Mouse (Mus musculus) lung, embryonic 16.5 days (tissue): ENCODE measurements around the gene Prkar1a. TPM values are rescaled to one million over a fixed set of nuclear protein-coding genes. Genes with fewer than 3 reads are reported as not detected.

Experiments used
- ATAC-seq: fragments of 200-750 bp; cut with Nextera tagmentation; 2 replicates; pipeline ENCODE4 v1.8.0; 2017; ENCODE audit warnings: low read depth, mild to moderate bottlenecking, moderate library complexity
- H3K27ac ChIP-seq: fragments of 300-500 bp; sonication (generic); 2 replicates; pipeline ENCODE4 v1.5.1; 2014; ENCODE audit warnings: mild to moderate bottlenecking, control low read depth, low read length
- H3K27me3 ChIP-seq: fragments of 300-500 bp; sonication (generic); 2 replicates; pipeline ENCODE4 v1.6.1; 2014; ENCODE audit warnings: low read depth, low read length, mixed read lengths; ENCODE audit not compliant: control insufficient read depth, insufficient read depth
- H3K36me3 ChIP-seq: fragments of 300-500 bp; sonication (generic); 2 replicates; pipeline ENCODE4 v1.6.1; 2014; ENCODE audit warnings: low read length; ENCODE audit not compliant: control insufficient read depth, insufficient read depth
- H3K4me1 ChIP-seq: fragments of 300-500 bp; sonication (generic); replicated peaks from 2 replicates; pipeline ENCODE4 v1.6.1; 2014; ENCODE audit warnings: low read length, mixed read lengths; ENCODE audit not compliant: control insufficient read depth, insufficient read depth
- H3K4me2 ChIP-seq: fragments of 300-500 bp; sonication (generic); 2 replicates; pipeline ENCODE4 v1.6.1; 2014; ENCODE audit warnings: low read depth, low read length, control low read depth
- H3K4me3 ChIP-seq: fragments of 300-500 bp; sonication (generic); 2 replicates; pipeline ENCODE4 v1.5.1; 2014; ENCODE audit warnings: mild to moderate bottlenecking, low read length, control low read depth
- H3K9ac ChIP-seq: fragments of 300-500 bp; sonication (generic); 2 replicates; pipeline ENCODE4 v1.6.1; 2014; ENCODE audit warnings: low read length, control low read depth
- H3K9me3 ChIP-seq: fragments of 300-500 bp; sonication (generic); 2 replicates; pipeline ENCODE4 v1.6.1; 2016; ENCODE audit warnings: low read length; ENCODE audit not compliant: control insufficient read depth
- WGBS: fragments of 180-500 bp; shearing (Covaris S2); extraction: QIAGEN DNeasy Blood & Tissue Kit; methylation state at CpG from one replicate; pipeline ENCODE4 v1.1.7; 2014; 5-methylcytosine and 5-hydroxymethylcytosine counted together
- polyA plus RNA-seq: library from polyadenylated mRNA; unstranded; fragments of >200 nt; fragmentation: Nextera tagmentation; extraction: Ambion mirVana; gene quantifications from 2 replicates; pipeline ENCODE4 v1.2.1, GENCODE M21; 2015

The Prkar1a gene
- polyA plus RNA-seq, 1 experiment from 2014 or later, result 407 TPM

GRCm38 (mm10) chr11:109705336-109706054, 56.3 kb downstream of the Prkar1a start:
- 61% methylated on average over 9 of the region's 9 CpGs for WGBS
- Histone ChIP-seq H3K4me3 (no peak overlapping the region), H3K4me1 (peaks cover 12% of the 10 kb centered on the region; the same call in 1 of the 2 replicates), H3K27me3 (no peaks in the 10 kb centered on the region), H3K9ac (no peak overlapping the region), H3K9me3 (no peaks in the 10 kb centered on the region), H3K27ac (peak overlapping the region; percentile 12; the same call in 1 of the 2 replicates), H3K4me2 (peak overlapping the region; percentile 9; the same call in 1 of the 2 replicates), H3K36me3 (no peaks in the 10 kb centered on the region)
- ATAC-seq, result 0 out of 2 replicates have a peak, but pooled peaks have one; percentile 48

GRCm38 (mm10) chr11:109706055-109706412, 56.8 kb downstream of the Prkar1a start:
- no peaks in the 10 kb centered on the region for H3K9me3 ChIP-seq
- H3K4me1 ChIP-seq, result peaks cover 12% of the 10 kb centered on the region; the same call in 1 of the 2 replicates
- no peak overlapping the region for H3K27ac ChIP-seq
- H3K4me2 ChIP-seq, result peak overlapping the region; percentile 9; the same call in 1 of the 2 replicates
- no peak overlapping the region for H3K9ac ChIP-seq
- peak; percentile 91 for ATAC-seq
- no peaks in the 10 kb centered on the region for H3K27me3 ChIP-seq
- H3K36me3 ChIP-seq, result no peaks in the 10 kb centered on the region
- no peak overlapping the region for H3K4me3 ChIP-seq
- 23% methylated on average over 9 of the region's 9 CpGs for WGBS

- peaks cover 12% of the 10 kb centered on the region; the same call in 1 of the 2 replicates for H3K4me1 ChIP-seq
- H3K4me2 ChIP-seq, result no peak overlapping the region
- no peaks in the 10 kb centered on the region for H3K27me3 ChIP-seq
- no peak overlapping the region for H3K4me3 ChIP-seq
- 71% methylated on average over 4 of the region's 4 CpGs for WGBS
- no peaks in the 10 kb centered on the region for H3K36me3 ChIP-seq
- no peaks in the 10 kb centered on the region for H3K9me3 ChIP-seq
- ATAC-seq, result no peak
- H3K27ac ChIP-seq, result no peak overlapping the region
- no peak overlapping the region for H3K9ac ChIP-seq
These were observed 57.4 kb downstream of the Prkar1a start for GRCm38 (mm10) chr11:109706586-109706985.

- no peaks in the 10 kb centered on the region for H3K9me3 ChIP-seq
- no peak overlapping the region for H3K4me2 ChIP-seq
- no peak overlapping the region for H3K27ac ChIP-seq
- WGBS, result 64% methylated on average over 3 of the region's 3 CpGs
- H3K4me1 ChIP-seq, result peaks cover 10% of the 10 kb centered on the region; the same call in 1 of the 2 replicates
- no peak overlapping the region for H3K4me3 ChIP-seq
- H3K9ac ChIP-seq, result no peak overlapping the region
- no peaks in the 10 kb centered on the region for H3K27me3 ChIP-seq
- no peaks in the 10 kb centered on the region for H3K36me3 ChIP-seq
- ATAC-seq, result no peak
These were observed 58.2 kb downstream of the Prkar1a start for GRCm38 (mm10) chr11:109707442-109707841.

GRCm38 (mm10) chr11:109708786-109709185, 59.6 kb downstream of the Prkar1a start:
- Histone ChIP-seq H3K9ac (no peak overlapping the region), H3K4me1 (peaks cover 10% of the 10 kb centered on the region; the same call in 1 of the 2 replicates), H3K36me3 (no peaks in the 10 kb centered on the region), H3K9me3 (no peaks in the 10 kb centered on the region), H3K27ac (no peak overlapping the region), H3K4me2 (no peak overlapping the region), H3K4me3 (no peak overlapping the region), H3K27me3 (no peaks in the 10 kb centered on the region)
- WGBS, result 88% methylated on average over 4 of the region's 4 CpGs
- ATAC-seq, result no peak

GRCm38 (mm10) chr11:109709501-109709900, 60.3 kb downstream of the Prkar1a start:
- no peak overlapping the region for H3K27ac ChIP-seq
- 71% methylated on average over 5 of the region's 5 CpGs for WGBS
- no peak overlapping the region for H3K4me3 ChIP-seq
- peaks cover 10% of the 10 kb centered on the region; the same call in 1 of the 2 replicates for H3K4me1 ChIP-seq
- H3K36me3 ChIP-seq, result no peaks in the 10 kb centered on the region
- H3K9me3 ChIP-seq, result no peaks in the 10 kb centered on the region
- H3K9ac ChIP-seq, result no peak overlapping the region
- ATAC-seq, result no peak
- H3K27me3 ChIP-seq, result no peaks in the 10 kb centered on the region
- H3K4me2 ChIP-seq, result no peak overlapping the region

GRCm38 (mm10) chr11:109714341-109715247, 65.4 kb downstream of the Prkar1a start:
- H3K4me3 ChIP-seq, result no peak overlapping the region
- peaks cover 8% of the 10 kb centered on the region for H3K4me1 ChIP-seq
- no peaks in the 10 kb centered on the region for H3K36me3 ChIP-seq
- no peak for ATAC-seq
- no peak overlapping the region for H3K4me2 ChIP-seq
- H3K27me3 ChIP-seq, result no peaks in the 10 kb centered on the region
- no peak overlapping the region for H3K9ac ChIP-seq
- H3K9me3 ChIP-seq, result no peaks in the 10 kb centered on the region
- no peak overlapping the region for H3K27ac ChIP-seq
- WGBS, result 83% methylated on average over 17 of the region's 17 CpGs

- Histone ChIP-seq H3K36me3 (no peaks in the 10 kb centered on the region), H3K4me3 (no peak overlapping the region), H3K4me2 (no peak overlapping the region), H3K27ac (no peak overlapping the region), H3K9me3 (no peaks in the 10 kb centered on the region), H3K4me1 (peaks cover 8% of the 10 kb centered on the region), H3K9ac (no peak overlapping the region), H3K27me3 (no peaks in the 10 kb centered on the region)
- WGBS, result 89% methylated on average over 12 of the region's 12 CpGs
- no peak for ATAC-seq
These were observed 66.1 kb downstream of the Prkar1a start for GRCm38 (mm10) chr11:109715311-109715781.

GRCm38 (mm10) chr11:109716981-109717380, 67.8 kb downstream of the Prkar1a start:
- H3K9ac ChIP-seq, result no peak overlapping the region
- no peak overlapping the region for H3K4me2 ChIP-seq
- no peak overlapping the region for H3K4me3 ChIP-seq
- H3K27ac ChIP-seq, result no peak overlapping the region
- no peaks in the 10 kb centered on the region for H3K9me3 ChIP-seq
- 68% methylated on average over 7 of the region's 7 CpGs for WGBS
- H3K36me3 ChIP-seq, result no peaks in the 10 kb centered on the region
- peaks cover 19% of the 10 kb centered on the region for H3K4me1 ChIP-seq
- no peak for ATAC-seq
- H3K27me3 ChIP-seq, result no peaks in the 10 kb centered on the region
